Mouse (Mus musculus) bone marrow macrophage, adult 2 months (primary cell): ENCODE results near the gene Hsd17b12.

Experiments
- CTCF ChIP-seq: IDR thresholded peaks from 2 replicates; pipeline ENCODE4 v1.5.1; 2012; ENCODE audit warnings: low read depth, mild to moderate bottlenecking, low read length, moderate library complexity
- POLR2A ChIP-seq: IDR thresholded peaks from 2 replicates; pipeline ENCODE4 v1.6.1; 2012; ENCODE audit warnings: mild to moderate bottlenecking, low read depth, low read length, borderline replicate concordance

- TF ChIP-seq POLR2A (no peak), CTCF (no peak)
Observed at GRCm38 (mm10) chr2:94048271-94048670, 109.5 kb downstream of the Hsd17b12 start.
